ENCODE assay signal across 8 mouse cellular contexts in genomic region chr5:30647396-30647795, GRCm38 (mm10). TPM values are rescaled to one million over a fixed set of nuclear protein-coding genes. Genes with fewer than 3 reads are reported as not detected.
DNase-seq lines count a peak whose midpoint lies in the region; ATAC-seq lines count a peak whose summit lies in the region.

No protein-coding gene starts in this region.

- H3K4me2 ChIP-seq in kidney, embryonic 14.5 days (replicated peaks; ENCODE audit: low read depth, low read length): peak overlapping the region; percentile 77
- H3K4me2 ChIP-seq in hindbrain, embryonic 12.5 days (replicated peaks): peak overlapping the region; percentile 97
- peak overlapping the region; percentile 88 for H3K4me2 ChIP-seq in midbrain, embryonic 14.5 days (ENCODE audit: low read length)

- ATAC-seq in kidney, embryonic 14.5 days (ENCODE audit: low FRiP score, low TSS enrichment): 0 out of 2 replicates have a peak, but pooled peaks have one; percentile 16
- ATAC-seq in activated CD4-positive, CD25-positive, alpha-beta regulatory T cell, adult 4 months: peak; percentile 40
- no peak; the same call in 1 of the 2 replicates for ATAC-seq in hindbrain, embryonic 12.5 days (ENCODE audit: low FRiP score)
- ATAC-seq in midbrain, embryonic 14.5 days (ENCODE audit: low FRiP score, low TSS enrichment): no peak
- ATAC-seq in inflammation-experienced regulatory T-cells, adult 6 months: no peak
- ATAC-seq in megakaryocyte progenitor cell, adult 5-6 weeks (replicated peaks; ENCODE audit: poor library complexity): no peak

- no peaks in the 10 kb centered on the region for H3K36me3 ChIP-seq in kidney, embryonic 14.5 days (ENCODE audit: control insufficient read depth, insufficient read depth, low read length)
- 0 out of 2 replicates have a peak, but pooled peaks cover 7% of the 10 kb centered on the region for H3K36me3 ChIP-seq in hindbrain, embryonic 12.5 days
- no peaks in the 10 kb centered on the region for H3K36me3 ChIP-seq in midbrain, embryonic 14.5 days (ENCODE audit: control insufficient read depth, insufficient read depth, low read length)

- H3K9me3 ChIP-seq in kidney, embryonic 14.5 days (ENCODE audit: control insufficient read depth, low read length): no peaks in the 10 kb centered on the region
- H3K9me3 ChIP-seq in hindbrain, embryonic 12.5 days (replicated peaks): no peaks in the 10 kb centered on the region
- no peaks in the 10 kb centered on the region for H3K9me3 ChIP-seq in midbrain, embryonic 14.5 days (ENCODE audit: control insufficient read depth, low read length)

- no peaks in the 10 kb centered on the region for H3K27me3 ChIP-seq in kidney, embryonic 14.5 days (ENCODE audit: control insufficient read depth, insufficient read depth, low read length)
- H3K27me3 ChIP-seq in hindbrain, embryonic 12.5 days: no peaks in the 10 kb centered on the region
- no peaks in the 10 kb centered on the region for H3K27me3 ChIP-seq in midbrain, embryonic 14.5 days (ENCODE audit: control insufficient read depth, insufficient read depth, low read length)

- H3K27ac ChIP-seq in kidney, embryonic 14.5 days (ENCODE audit: low read depth, low read length): no peak overlapping the region
- peak overlapping the region; percentile 70 for H3K27ac ChIP-seq in hindbrain, embryonic 12.5 days
- H3K27ac ChIP-seq in midbrain, embryonic 14.5 days (replicated peaks; ENCODE audit: low read depth, low read length): peak overlapping the region; percentile 56

- DNase-seq in kidney, postnatal 14 days: no peak
- DNase-seq in midbrain, embryonic 14.5 days: peak; percentile 56
- no peak for DNase-seq in spleen, postnatal 36 days (ENCODE audit: low spot score in 2 of 2)

- H3K9ac ChIP-seq in kidney, embryonic 14.5 days (ENCODE audit: low read depth, low read length): peak overlapping the region; percentile 71
- H3K9ac ChIP-seq in hindbrain, embryonic 12.5 days: peak overlapping the region; percentile 84
- peak overlapping the region; percentile 73 for H3K9ac ChIP-seq in midbrain, embryonic 14.5 days (replicated peaks; ENCODE audit: low read length)

- H3K4me3 ChIP-seq in kidney, embryonic 14.5 days (ENCODE audit: low read length): peak overlapping the region; percentile 77
- H3K4me3 ChIP-seq in hindbrain, embryonic 12.5 days: peak overlapping the region; percentile 67
- H3K4me3 ChIP-seq in midbrain, embryonic 14.5 days (replicated peaks; ENCODE audit: low read depth, low read length): peak overlapping the region; percentile 68

- WGBS in kidney, embryonic 14.5 days: 19% methylated on average over 9 of the region's 9 CpGs
- 19% methylated on average over 9 of the region's 9 CpGs for WGBS in hindbrain, embryonic 12.5 days
- 16% methylated on average over 9 of the region's 9 CpGs for WGBS in midbrain, embryonic 14.5 days

- H3K4me1 ChIP-seq in kidney, embryonic 14.5 days (ENCODE audit: control insufficient read depth, insufficient read depth, low read length): peaks cover 10% of the 10 kb centered on the region
- H3K4me1 ChIP-seq in hindbrain, embryonic 12.5 days: peaks cover 21% of the 10 kb centered on the region
- peaks cover 19% of the 10 kb centered on the region; the same call in 1 of the 2 replicates for H3K4me1 ChIP-seq in midbrain, embryonic 14.5 days (ENCODE audit: control insufficient read depth, insufficient read depth, low read length)

RNA-seq across cellular contexts. Expression of gene Slc35f6, which starts 0.3 kb away (rescaled TPM):
- 15.8 and 27.6 TPM in 2 replicates for polyA plus RNA-seq in kidney, embryonic 14.5 days (2014; fragmentation: Nextera tagmentation; extraction: Ambion mirVana)
- 10 to 100 TPM in 1 of 2 experiments, 1 to 10 TPM in 1; 8.7 to 15.7 TPM for polyA plus RNA-seq in activated CD4-positive, CD25-positive, alpha-beta regulatory T cell, adult 4 months (2017; shearing (Covaris generic))
- polyA plus RNA-seq in hindbrain, embryonic 12.5 days (2016; fragmentation: Nextera tagmentation; extraction: Ambion mirVana): 28.2 and 29.3 TPM in 2 replicates
- polyA plus RNA-seq in midbrain, embryonic 14.5 days (2014; fragmentation: Nextera tagmentation; extraction: Ambion mirVana): 26.6 and 33.9 TPM in 2 replicates
- 10 to 100 TPM; 13.9 to 16.4 (median 14.8) TPM for polyA plus RNA-seq in inflammation-experienced regulatory T-cells, adult 6 months (2017; shearing (Covaris generic))
- 5.6 and 6.2 TPM in 2 replicates for total RNA-seq in megakaryocyte progenitor cell, adult 5-6 weeks (2015)
- total RNA-seq in megakaryocyte progenitor cell, adult 5-6 weeks (2017): 5.2 and 7.0 TPM in 2 replicates

RNA-seq across cellular contexts. Expression of gene Cenpa, which starts 19.2 kb away (rescaled TPM):
- polyA plus RNA-seq in kidney, embryonic 14.5 days (2014; fragmentation: Nextera tagmentation; extraction: Ambion mirVana): 363 and 456 TPM in 2 replicates
- polyA plus RNA-seq in activated CD4-positive, CD25-positive, alpha-beta regulatory T cell, adult 4 months (2017; shearing (Covaris generic)): 100 to 1,000 TPM in 1 of 2 experiments, 10 to 100 TPM in 1; 79.2 to 115 TPM
- polyA plus RNA-seq in hindbrain, embryonic 12.5 days (2016; fragmentation: Nextera tagmentation; extraction: Ambion mirVana): 200 and 221 TPM in 2 replicates
- polyA plus RNA-seq in midbrain, embryonic 14.5 days (2014; fragmentation: Nextera tagmentation; extraction: Ambion mirVana): 40.0 and 65.3 TPM in 2 replicates
- polyA plus RNA-seq in inflammation-experienced regulatory T-cells, adult 6 months (2017; shearing (Covaris generic)): 100 to 1,000 TPM in 1 of 3 experiments, 10 to 100 TPM in 2; 31.9 to 201 (median 58.8) TPM
- total RNA-seq in megakaryocyte progenitor cell, adult 5-6 weeks (2015): 152 and 180 TPM in 2 replicates
- 80.7 and 103 TPM in 2 replicates for total RNA-seq in megakaryocyte progenitor cell, adult 5-6 weeks (2017)

RNA-seq across cellular contexts. Expression of gene Kcnk3, which starts 59.4 kb away (rescaled TPM):
- 1.5 and 2.1 TPM in 2 replicates for polyA plus RNA-seq in kidney, embryonic 14.5 days (2014; fragmentation: Nextera tagmentation; extraction: Ambion mirVana)
- not detected for polyA plus RNA-seq in activated CD4-positive, CD25-positive, alpha-beta regulatory T cell, adult 4 months (2017; shearing (Covaris generic))
- 1.5 and 1.6 TPM in 2 replicates for polyA plus RNA-seq in hindbrain, embryonic 12.5 days (2016; fragmentation: Nextera tagmentation; extraction: Ambion mirVana)
- 4.7 and 6.6 TPM in 2 replicates for polyA plus RNA-seq in midbrain, embryonic 14.5 days (2014; fragmentation: Nextera tagmentation; extraction: Ambion mirVana)
- under 1 TPM in 1 of 3 experiments, not detected in 2; 0.09 TPM for polyA plus RNA-seq in inflammation-experienced regulatory T-cells, adult 6 months (2017; shearing (Covaris generic))
- not detected in 2 replicates for total RNA-seq in megakaryocyte progenitor cell, adult 5-6 weeks (2015)
- not detected in 2 replicates for total RNA-seq in megakaryocyte progenitor cell, adult 5-6 weeks (2017)

Comparison
In these comparisons a context has a peak if more than half of its experiments do, and no peak if none do; other contexts are left out.
1. ATAC-seq: peak in kidney, embryonic 14.5 days (single experiment) and activated CD4-positive, CD25-positive, alpha-beta regulatory T cell, adult 4 months (single experiment); none in hindbrain, embryonic 12.5 days (single experiment), midbrain, embryonic 14.5 days (single experiment), inflammation-experienced regulatory T-cells, adult 6 months (single experiment) and megakaryocyte progenitor cell, adult 5-6 weeks (single experiment).
2. Peak in every context shown above with its lines, with median percentiles within 50 percentile points of each other: H3K4me2 ChIP-seq, H3K4me3 ChIP-seq and H3K9ac ChIP-seq.